Mouse (Mus musculus): Measurements from ENCODE around the gene Gm3043. TPM values are rescaled to one million over a fixed set of nuclear protein-coding genes. Genes with fewer than 3 reads are reported as not detected.
"Not testable (repeated sequence)": the region's sequence is repeated elsewhere in the genome, so short reads cannot be mapped to it uniquely, and the experiment has no call there.

Gm3043 gene
- not detected in 2 replicates for polyA plus RNA-seq (2012; ENCODE audit: insufficient read depth, low replicate concordance)

- not testable (repeated sequence) for H3K4me3 ChIP-seq (replicated peaks); H3K36me3 ChIP-seq (replicated peaks; ENCODE audit: low read length); H3K4me1 ChIP-seq; H3K9me3 ChIP-seq; H3K27me3 ChIP-seq (replicated peaks)
Observed at GRCm38 (mm10) chr14:3688483-3688882, at the start of gene Gm3043. Gene Gm3043 (plus strand): TSS chr14:3688783.

- H3K4me3 ChIP-seq (replicated peaks); H3K9me3 ChIP-seq; H3K36me3 ChIP-seq (replicated peaks; ENCODE audit: low read length); H3K27me3 ChIP-seq (replicated peaks); H3K4me1 ChIP-seq: not testable (repeated sequence)
Observed at GRCm38 (mm10) chr14:3651730-3652129, 36.9 kb upstream of the Gm3043 start, which contains the start of gene Gm3020. Gene Gm3020 (plus strand): TSS chr14:3652030.

Other genes starting within 250 kb of the Gm3043 start
- gene Gm10408, start 239.4 kb upstream of the Gm3043 start, polyA plus RNA-seq (2012; ENCODE audit: insufficient read depth, low replicate concordance) = not detected in 2 replicates
- gene Gm3012, start 54.3 kb upstream of the Gm3043 start, polyA plus RNA-seq (2012; ENCODE audit: insufficient read depth, low replicate concordance) = not detected in 2 replicates
- not detected in 2 replicates for gene Gm3020, start 36.8 kb upstream of the Gm3043 start, polyA plus RNA-seq (2012; ENCODE audit: insufficient read depth, low replicate concordance)
- not detected in 2 replicates for gene Gm3002, start 121.3 kb downstream of the Gm3043 start, polyA plus RNA-seq (2012; ENCODE audit: insufficient read depth, low replicate concordance)
- gene Gm3033, start 157.5 kb downstream of the Gm3043 start, polyA plus RNA-seq (2012; ENCODE audit: insufficient read depth, low replicate concordance) = not detected in 2 replicates
- gene Gm2916, start 195.4 kb downstream of the Gm3043 start, polyA plus RNA-seq (2012; ENCODE audit: insufficient read depth, low replicate concordance) = not detected in 2 replicates
- not detected in 2 replicates for gene Gm3029, start 243.0 kb downstream of the Gm3043 start, polyA plus RNA-seq (2012; ENCODE audit: insufficient read depth, low replicate concordance)

Data from megakaryocyte, embryonic 14.5 days (primary cell).